Mouse (Mus musculus) stomach, postnatal 0 days (tissue): Measurements from ENCODE around the gene Mylk2.

Source experiments
- CTCF ChIP-seq: IDR thresholded peaks from 2 replicates; pipeline ENCODE4 v1.5.1; 2016; ENCODE audit warnings: antibody characterized with exemption, low read depth, mild to moderate bottlenecking, moderate library complexity
- EP300 ChIP-seq: optimal IDR thresholded peaks from 2 replicates; pipeline ENCODE3; 2016; ENCODE audit warnings: antibody characterized with exemption

- TF ChIP-seq CTCF (peak; percentile 98), EP300 (no peak)
These were observed 3.4 kb downstream of the Mylk2 start for GRCm38 (mm10) chr2:152914310-152915120.
